25 mouse cellular contexts compared by ENCODE assay signal in the genomic region with DNA sequence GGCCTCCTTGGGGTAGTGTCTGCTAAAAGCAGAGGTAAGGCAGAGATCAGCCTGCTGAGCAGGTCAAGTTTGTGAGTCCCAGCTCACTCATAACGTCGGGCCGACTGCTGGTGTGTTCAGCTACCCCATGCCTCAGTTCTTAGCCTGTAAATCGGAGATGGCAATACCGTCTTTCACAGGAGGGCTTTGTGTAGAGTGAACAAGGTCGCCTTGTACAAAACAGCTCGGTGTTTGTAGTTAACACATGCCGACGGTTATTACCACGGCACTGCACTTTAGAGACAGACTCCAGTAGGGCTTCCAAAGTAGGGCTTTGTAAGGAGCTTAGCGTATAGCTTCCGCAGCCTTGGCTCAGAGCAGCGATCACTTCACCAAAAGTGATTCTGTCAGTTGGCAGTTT.
DNase-seq lines count a peak whose midpoint lies in the region; ATAC-seq and TF ChIP-seq lines count a peak whose summit lies in the region.
"Had no signal": no experiment of that assay in that cellular context is flagged by ENCODE, and none has a peak within 500 bp of the region (broad histone marks: within the 10 kb centered on the region; RNA-seq: fewer than 3 reads in every experiment).

No protein-coding gene starts in this region.

- ATAC-seq in hindbrain, embryonic 11.5 days (ENCODE audit: low FRiP score): no peak
- peak; percentile 70 for ATAC-seq in limb, embryonic 15.5 days (ENCODE audit: insufficient number of reproducible peaks, low FRiP score, low TSS enrichment, low read depth)
- ATAC-seq in cerebellum, adult (ENCODE audit: insufficient number of reproducible peaks, low FRiP score, low TSS enrichment): no peak
- no peak for ATAC-seq in activated CD4-positive, CD25-positive, alpha-beta regulatory T cell, adult 4 months
- ATAC-seq: intestine, postnatal 0 days; midbrain, embryonic 15.5 days had no signal

- no peak for DNase-seq in hindbrain, embryonic 11.5 days (ENCODE audit: low spot score)
- DNase-seq in hindbrain, embryonic 10.5 days (ENCODE audit: low spot score): no peak
- peak; percentile 55 for DNase-seq in brain, embryonic 14.5 days (ENCODE audit: low read depth)
- peak; percentile 34 for DNase-seq in forelimb bud, embryonic 11.5 days (ENCODE audit: low read depth, low spot score)
- DNase-seq: adrenal gland, adult 8-10 months; B cell, adult 2 months; cerebellum, adult 2 months; cerebellum, postnatal 25 days; gastrocnemius, postnatal 36 days; heart, postnatal 4 days; kidney, postnatal 10 days; liver, embryonic 13.5 days; thymus, postnatal 14 days had no signal

- no peak for TF ChIP-seq POLR2A in brain, embryonic 14.5 days (IDR thresholded peaks at IDR 0.05; ENCODE audit: borderline replicate concordance, extremely low read depth, insufficient read depth, insufficient read length, poor library complexity, severe bottlenecking)

- H3K9me3 ChIP-seq in hindbrain, embryonic 11.5 days (ENCODE audit: control insufficient read depth, low read length): no peaks in the 10 kb centered on the region
- H3K9me3 ChIP-seq in hindbrain, embryonic 10.5 days: no peaks in the 10 kb centered on the region
- no peaks in the 10 kb centered on the region for H3K9me3 ChIP-seq in limb, embryonic 15.5 days
- H3K9me3 ChIP-seq: embryonic facial prominence, embryonic 15.5 days; heart, embryonic 10.5 days; liver, embryonic 13.5 days; megakaryocyte, embryonic 14.5 days; midbrain, embryonic 15.5 days; neural tube, embryonic 12.5 days had no signal

- no peak overlapping the region for H3K4me3 ChIP-seq in hindbrain, embryonic 11.5 days (ENCODE audit: low read depth, low read length)
- H3K4me3 ChIP-seq in hindbrain, embryonic 10.5 days: no peak overlapping the region
- no peak overlapping the region for H3K4me3 ChIP-seq in limb, embryonic 15.5 days
- H3K4me3 ChIP-seq: embryonic facial prominence, embryonic 15.5 days; heart, embryonic 10.5 days; left cerebral cortex, adult 2 months; liver, embryonic 13.5 days; megakaryocyte, embryonic 14.5 days; midbrain, embryonic 15.5 days; neural tube, embryonic 12.5 days had no signal

- no peak overlapping the region for H3K4me2 ChIP-seq in hindbrain, embryonic 11.5 days (replicated peaks; ENCODE audit: low read depth, low read length)
- 0 out of 2 replicates have a peak overlapping the region, but pooled peaks have one; percentile 2 for H3K4me2 ChIP-seq in limb, embryonic 15.5 days
- H3K4me2 ChIP-seq: embryonic facial prominence, embryonic 15.5 days; liver, embryonic 13.5 days; midbrain, embryonic 15.5 days; neural tube, embryonic 12.5 days had no signal

- no peaks in the 10 kb centered on the region for H3K27me3 ChIP-seq in hindbrain, embryonic 11.5 days (ENCODE audit: control insufficient read depth, insufficient read depth, low read length)
- no peaks in the 10 kb centered on the region for H3K27me3 ChIP-seq in hindbrain, embryonic 10.5 days (ENCODE audit: insufficient read depth, poor library complexity, severe bottlenecking)
- H3K27me3 ChIP-seq in limb, embryonic 15.5 days: no peaks in the 10 kb centered on the region; the same call in 1 of the 2 replicates
- H3K27me3 ChIP-seq: CH12.LX; embryonic facial prominence, embryonic 15.5 days; liver, embryonic 13.5 days; megakaryocyte, embryonic 14.5 days; midbrain, embryonic 15.5 days; neural tube, embryonic 12.5 days had no signal

- no peak overlapping the region for H3K9ac ChIP-seq in hindbrain, embryonic 11.5 days (ENCODE audit: low read depth, low read length)
- H3K9ac ChIP-seq in limb, embryonic 15.5 days: no peak overlapping the region
- H3K9ac ChIP-seq: embryonic facial prominence, embryonic 15.5 days; liver, embryonic 13.5 days; midbrain, embryonic 15.5 days; neural tube, embryonic 12.5 days had no signal

- H3K36me3 ChIP-seq in hindbrain, embryonic 11.5 days (ENCODE audit: control insufficient read depth, insufficient read depth, low read length): no peaks in the 10 kb centered on the region
- no peaks in the 10 kb centered on the region for H3K36me3 ChIP-seq in hindbrain, embryonic 10.5 days
- no peaks in the 10 kb centered on the region for H3K36me3 ChIP-seq in limb, embryonic 15.5 days
- H3K36me3 ChIP-seq: embryonic facial prominence, embryonic 15.5 days; G1E; heart, embryonic 10.5 days; liver, embryonic 13.5 days; midbrain, embryonic 15.5 days; neural tube, embryonic 12.5 days had no signal

- no peaks in the 10 kb centered on the region for H3K4me1 ChIP-seq in hindbrain, embryonic 11.5 days (replicated peaks; ENCODE audit: control insufficient read depth, insufficient read depth, low read length)
- no peaks in the 10 kb centered on the region for H3K4me1 ChIP-seq in hindbrain, embryonic 10.5 days (replicated peaks)
- H3K4me1 ChIP-seq in limb, embryonic 15.5 days: peaks cover 21% of the 10 kb centered on the region; the same call in 1 of the 2 replicates
- H3K4me1 ChIP-seq: heart, embryonic 10.5 days; liver, embryonic 13.5 days; megakaryocyte, embryonic 14.5 days; midbrain, embryonic 15.5 days; neural tube, embryonic 12.5 days had no signal

- 0 out of 2 replicates have a peak overlapping the region, but pooled peaks have one; percentile 6 for H3K27ac ChIP-seq in hindbrain, embryonic 11.5 days (ENCODE audit: low read depth, low read length)
- H3K27ac ChIP-seq in hindbrain, embryonic 10.5 days: no peak overlapping the region
- peak overlapping the region; percentile 72 for H3K27ac ChIP-seq in limb, embryonic 15.5 days
- H3K27ac ChIP-seq: embryonic facial prominence, embryonic 15.5 days; heart, embryonic 10.5 days; left cerebral cortex, adult 2 months; liver, embryonic 13.5 days; midbrain, embryonic 15.5 days; neural tube, embryonic 12.5 days had no signal

- no peak for TF ChIP-seq CTCF in brain, embryonic 14.5 days (IDR thresholded peaks at IDR 0.05; ENCODE audit: borderline replicate concordance, extremely low read depth, insufficient read depth, insufficient read length)

- 83% methylated on average over 13 of the region's 13 CpGs for WGBS in hindbrain, embryonic 11.5 days
- 89% methylated on average over 13 of the region's 13 CpGs for WGBS in hindbrain, embryonic 10.5 days
- WGBS in limb, embryonic 15.5 days: 39% methylated on average over 13 of the region's 13 CpGs

Comparison
In these comparisons a context has a peak if more than half of its experiments do, and no peak if none do; other contexts are left out.
1. DNase-seq: peak in brain, embryonic 14.5 days (single experiment) and forelimb bud, embryonic 11.5 days (single experiment); none in hindbrain, embryonic 11.5 days (single experiment) and hindbrain, embryonic 10.5 days (single experiment).